Mouse (Mus musculus) CH12.LX (cell line): ENCODE data around the gene Tsc1. TPM values are rescaled to one million over a fixed set of nuclear protein-coding genes. Genes with fewer than 3 reads are reported as not detected.

Source experiments
- DNase-seq: peaks from one replicate; pipeline ENCODE4 v3.0.0-alpha.2; 2013; ENCODE audit errors: extremely low read depth
- H3K27ac ChIP-seq: 2 replicates; pipeline ENCODE4 v1.5.1; 2012; ENCODE audit warnings: low read depth, mild to moderate bottlenecking, control low read depth, moderate library complexity; ENCODE audit not compliant: insufficient read depth
- H3K27me3 ChIP-seq: replicated peaks from 2 replicates; pipeline ENCODE3; 2012; ENCODE audit warnings: inconsistent platforms
- H3K36me3 ChIP-seq, 2 experiments: replicated peaks in 1 of 2; 2 replicates each; pipeline versions ENCODE3 to v1.6.1; 2012; ENCODE audit warnings: inconsistent platforms in 1 of 2, low read length in 1 of 2, mild to moderate bottlenecking in 1 of 2, mixed read lengths in 1 of 2, moderate library complexity in 1 of 2; ENCODE audit not compliant: control insufficient read depth in 1 of 2, insufficient read depth in 1 of 2
- H3K4me1 ChIP-seq, 2 experiments: 2 replicates each; pipeline ENCODE4 v1.6.1; 2012; ENCODE audit warnings: inconsistent platforms in 1 of 2, moderate library complexity in 1 of 2; ENCODE audit not compliant: insufficient read depth in 2 of 2, control insufficient read depth in 1 of 2
- H3K4me2 ChIP-seq: 2 replicates; pipeline ENCODE4 v1.6.1; 2012; ENCODE audit warnings: low read depth, mild to moderate bottlenecking, control low read depth; ENCODE audit not compliant: poor library complexity, insufficient read depth, severe bottlenecking
- H3K4me3 ChIP-seq, 3 experiments: fragments of 150-350 bp in 1 of 3; sonication (generic) in 1 of 3; replicated peaks in 1 of 3; 2 replicates each; pipeline versions ENCODE3 to v1.5.1; 2011 to 2012; ENCODE audit warnings: low read depth in 2 of 3, low read length in 2 of 3, mild to moderate bottlenecking in 2 of 3, moderate library complexity in 2 of 3, control low read depth in 1 of 3, improper control_type of control experiment in 1 of 3, inconsistent platforms in 1 of 3, mixed read lengths in 1 of 3; ENCODE audit not compliant: poor library complexity in 1 of 3
- H3K79me2 ChIP-seq: replicated peaks from 2 replicates; pipeline ENCODE4 v1.6.1; 2012; ENCODE audit warnings: mild to moderate bottlenecking, moderate library complexity; ENCODE audit not compliant: control insufficient read depth, poor library complexity, insufficient read depth, severe bottlenecking; ENCODE audit errors: extremely low read depth
- H3K9ac ChIP-seq: 2 replicates; pipeline ENCODE4 v1.6.1; 2012; ENCODE audit warnings: low read depth, mild to moderate bottlenecking, control low read depth, moderate library complexity; ENCODE audit not compliant: insufficient read depth
- H3K9me3 ChIP-seq: replicated peaks from 2 replicates; pipeline ENCODE3; 2012; ENCODE audit warnings: low read length, inconsistent platforms, mixed read lengths
- CTCF ChIP-seq, 2 experiments: IDR thresholded peaks in 1 of 2; conservative IDR thresholded peaks in 1 of 2; 2 replicates each; pipeline ENCODE4 v1.5.1; 2011 to 2012; ENCODE audit warnings: low read depth in 2 of 2, low read length in 2 of 2, improper control_type of control experiment in 1 of 2, inconsistent platforms in 1 of 2, mild to moderate bottlenecking in 1 of 2, moderate library complexity in 1 of 2
- E2F4 ChIP-seq: IDR thresholded peaks from 2 replicates; pipeline ENCODE4 v1.6.1; 2011; ENCODE audit warnings: low read depth, low read length, improper control_type of control experiment; ENCODE audit not compliant: insufficient replicate concordance
- ELF1 ChIP-seq: IDR thresholded peaks from 2 replicates; pipeline ENCODE4 v1.6.1; 2014; ENCODE audit warnings: low read depth, mild to moderate bottlenecking, inconsistent platforms, low read length, improper control_type of control experiment
- EP300 ChIP-seq: IDR thresholded peaks from 2 replicates; pipeline ENCODE4 v1.6.1; 2011; ENCODE audit warnings: low read length, improper control_type of control experiment
- GABPA ChIP-seq: IDR thresholded peaks from 2 replicates; pipeline ENCODE4 v1.6.1; 2012; ENCODE audit warnings: low read depth, low read length, improper control_type of control experiment, inconsistent platforms; ENCODE audit not compliant: insufficient replicate concordance
- IRF4 ChIP-seq: IDR thresholded peaks from 2 replicates; pipeline ENCODE4 v1.6.1; 2014; ENCODE audit warnings: low read depth, mild to moderate bottlenecking, inconsistent platforms, low read length, improper control_type of control experiment
- MAX ChIP-seq: IDR thresholded peaks from 2 replicates; pipeline ENCODE4 v1.6.1; 2011; ENCODE audit warnings: low read length, improper control_type of control experiment
- MEF2A ChIP-seq: IDR thresholded peaks from 2 replicates; pipeline ENCODE4 v1.6.1; 2014; ENCODE audit warnings: low read depth, mild to moderate bottlenecking, inconsistent platforms, low read length, improper control_type of control experiment, borderline replicate concordance
- MXI1 ChIP-seq: IDR thresholded peaks from 2 replicates; pipeline ENCODE4 v1.6.1; 2011; ENCODE audit warnings: mild to moderate bottlenecking, low read depth, low read length, improper control_type of control experiment
- MYC ChIP-seq: IDR thresholded peaks from 2 replicates; pipeline ENCODE4 v1.6.1; 2011; ENCODE audit warnings: low read depth, mild to moderate bottlenecking, improper control_type of control experiment, low read length
- NRF1 ChIP-seq: IDR thresholded peaks from 2 replicates; pipeline ENCODE4 v1.6.1; 2014; ENCODE audit warnings: low read depth, mild to moderate bottlenecking, inconsistent platforms, low read length, improper control_type of control experiment, moderate library complexity
- PAX5 ChIP-seq: IDR thresholded peaks from 2 replicates; pipeline ENCODE4 v1.6.1; 2012; ENCODE audit warnings: low read length, inconsistent platforms, mixed read lengths
- POLR2A ChIP-seq: IDR thresholded peaks from 2 replicates; pipeline ENCODE4 v1.6.1; 2011; ENCODE audit warnings: low read depth, mild to moderate bottlenecking, improper control_type of control experiment, low read length
- SMC3 ChIP-seq: IDR thresholded peaks from 2 replicates; pipeline ENCODE4 v1.6.1; 2011; ENCODE audit warnings: low read depth, low read length, improper control_type of control experiment
- UBTF ChIP-seq: IDR thresholded peaks from 2 replicates; pipeline ENCODE4 v1.6.1; 2012; ENCODE audit warnings: low read depth, mild to moderate bottlenecking, inconsistent platforms, low read length, improper control_type of control experiment, moderate library complexity
- USF2 ChIP-seq: conservative IDR thresholded peaks from 2 replicates; pipeline ENCODE4 v1.6.1; 2011; ENCODE audit warnings: low read depth, low read length, improper control_type of control experiment
- ZC3H11A ChIP-seq: IDR thresholded peaks from 2 replicates; pipeline ENCODE4 v1.6.1; 2012; ENCODE audit warnings: low read depth, mild to moderate bottlenecking, inconsistent platforms, low read length, improper control_type of control experiment
- ZMIZ1 ChIP-seq: IDR thresholded peaks from 2 replicates; pipeline ENCODE4 v1.6.1; 2012; ENCODE audit warnings: low read depth, mild to moderate bottlenecking, inconsistent platforms, low read length, improper control_type of control experiment
- ZNF384 ChIP-seq: IDR thresholded peaks from 2 replicates; pipeline ENCODE4 v1.6.1; 2012; ENCODE audit warnings: low read depth, low read length, improper control_type of control experiment, inconsistent platforms
- dilution Hi-C: fragments of 300-500 bp; cut with MboI; formaldehyde crosslinking; loops from 2 replicates; pipeline ENCODE4 v1.14.3; 2020; ENCODE audit warnings: low sequenced_read_pairs; ENCODE audit not compliant: extremely low pct_unique_long_range_greater_than_20kb, extremely low pct_ligation_motif_present
- in situ Hi-C: fragments of 300-500 bp; cut with MboI; formaldehyde crosslinking; loops from 3 replicates; pipeline ENCODE4 v1.14.3; 2019; ENCODE audit warnings: low sequenced_read_pairs, low pct_ligation_motif_present, low pct_unique_long_range_greater_than_20kb, mixed read lengths
- polyA plus RNA-seq: library from polyadenylated mRNA; unstranded; fragments of >175 nt; gene quantifications from 2 replicates; pipeline ENCODE4 v1.2.1, GENCODE M21; 2012; ENCODE audit warnings: low read depth; ENCODE audit not compliant: insufficient read length
- total RNA-seq, 2 experiments: library from RNA; depleted of rRNA; stranded (reverse); fragments of 300-350 nt in 1 of 2; fragments of >200 nt in 1 of 2; gene quantifications; 2 replicates each; pipeline ENCODE4 v1.2.3; 2012 to 2014

The Tsc1 gene
- total and polyA plus RNA-seq, 3 experiments = 8.1 to 13.4 (median 9.5) TPM

GRCm38 (mm10) chr2:28722419-28722818 lies 81.4 kb downstream of the Tsc1 start (continued):
- TF ChIP-seq USF2 = no peak
- TF ChIP-seq SMC3 = no peak
- no peak for TF ChIP-seq ZMIZ1
- peak; percentile 57; the same call in 1 of the 2 replicates for TF ChIP-seq MEF2A

- Histone ChIP-seq H3K9me3 (no peaks in the 10 kb centered on the region), H3K9ac (no peak overlapping the region), H3K27ac (no peak overlapping the region), H3K27me3 (no peaks in the 10 kb centered on the region), H3K4me2 (no peak overlapping the region), H3K4me1 (peaks cover 25 to 68% of the 10 kb centered on the region in 2 experiments), H3K36me3 (peaks cover 0 to 5% of the 10 kb centered on the region in 2 experiments), H3K4me3 (no peak overlapping the region), H3K79me2 (no peaks in the 10 kb centered on the region)
- TF ChIP-seq IRF4 (no peak), MAX (0 out of 2 replicates have a peak, but pooled peaks have one; percentile 21)
- dilution Hi-C loops = no loop called here
- no peak for DNase-seq
- in situ Hi-C loops = no loop called here
Observed at GRCm38 (mm10) chr2:28723912-28724311, 82.9 kb downstream of the Tsc1 start.

- dilution Hi-C loops = no loop called here
- in situ Hi-C loops = no loop called here
- Histone ChIP-seq H3K27me3 (no peaks in the 10 kb centered on the region), H3K4me3 (no peak overlapping the region), H3K36me3 (no peaks in the 10 kb centered on the region), H3K4me1 (peaks cover 10 to 38% of the 10 kb centered on the region in 2 experiments), H3K79me2 (no peaks in the 10 kb centered on the region), H3K9ac (no peak overlapping the region), H3K27ac (no peak overlapping the region), H3K4me2 (no peak overlapping the region), H3K9me3 (no peaks in the 10 kb centered on the region)
- no peak for DNase-seq
- TF ChIP-seq ZC3H11A (no peak), UBTF (no peak), MEF2A (no peak), ZMIZ1 (no peak), PAX5 (no peak), POLR2A (no peak), SMC3 (no peak), NRF1 (no peak), ELF1 (no peak), USF2 (no peak), EP300 (no peak), GABPA (no peak), CTCF (conservative IDR thresholded peaks at IDR 0.05 in 1 of 2, IDR thresholded peaks at IDR 0.05 in 1 of 2; ENCODE audit: low read depth in 2 of 2, low read length in 2 of 2) (no peak), ZNF384 (no peak), MXI1 (no peak), E2F4 (no peak), MYC (no peak)
Observed at GRCm38 (mm10) chr2:28727786-28728404, 86.9 kb downstream of the Tsc1 start.
